Mouse (Mus musculus): ENCODE data around the gene Slc25a40.

GRCm38 (mm10) chr5:8422932-8423928 lies 580 bp downstream of the Slc25a40 start:
- TF ChIP-seq CTCF (IDR thresholded peaks at IDR 0.05; ENCODE audit: low read depth): no peak
- TF ChIP-seq EP300 (IDR thresholded peaks at IDR 0.05; ENCODE audit: low read depth): no peak
